Mouse (Mus musculus): ENCODE measurements around the gene 1700016D06Rik.

GRCm38 (mm10) chr8:11746850-11747600 lies 46.2 kb upstream of the 1700016D06Rik start:
- no peak for TF ChIP-seq CTCF (IDR thresholded peaks at IDR 0.05; ENCODE audit: low read depth)
- TF ChIP-seq EP300 (IDR thresholded peaks at IDR 0.05; ENCODE audit: low read depth) = no peak
